Mouse (Mus musculus): Measurements from ENCODE around the gene Nyap1.
"Not testable (repeated sequence)": the region's sequence is repeated elsewhere in the genome, so short reads cannot be mapped to it uniquely, and the experiment has no call there.

Nyap1 gene

GRCm38 (mm10) chr5:137742836-137743235, 1.4 kb upstream of the Nyap1 start:
- no peak for DNase-seq

- DNase-seq, result no peak
These were observed 641 bp upstream of the Nyap1 start for GRCm38 (mm10) chr5:137742048-137742447.

GRCm38 (mm10) chr5:137740506-137740905, 901 bp downstream of the Nyap1 start:
- no peak for DNase-seq

- DNase-seq, result no peak
These were observed 1.9 kb downstream of the Nyap1 start for GRCm38 (mm10) chr5:137739471-137739870.

GRCm38 (mm10) chr5:137738516-137738915, 2.9 kb downstream of the Nyap1 start:
- DNase-seq, result no peak

- no peak for DNase-seq
These were observed 3.9 kb downstream of the Nyap1 start for GRCm38 (mm10) chr5:137737400-137737940.

- no peak for DNase-seq
These were observed 6.9 kb downstream of the Nyap1 start for GRCm38 (mm10) chr5:137734289-137735061.

GRCm38 (mm10) chr5:137733638-137734288, 7.6 kb downstream of the Nyap1 start:
- DNase-seq, result no peak

GRCm38 (mm10) chr5:137726767-137727166, 14.6 kb downstream of the Nyap1 start:
- DNase-seq, result no peak

- DNase-seq, result no peak
These were observed 17.6 kb downstream of the Nyap1 start for GRCm38 (mm10) chr5:137723840-137724239.

GRCm38 (mm10) chr5:137720558-137721164, 20.7 kb downstream of the Nyap1 start:
- DNase-seq, result not testable (repeated sequence)

GRCm38 (mm10) chr5:137719088-137719487, 22.3 kb downstream of the Nyap1 start:
- DNase-seq, result no peak

GRCm38 (mm10) chr5:137718020-137718790, 23.2 kb downstream of the Nyap1 start:
- no peak for DNase-seq

GRCm38 (mm10) chr5:137715685-137716084, 25.7 kb downstream of the Nyap1 start:
- no peak for DNase-seq

GRCm38 (mm10) chr5:137713454-137713853, 28.0 kb downstream of the Nyap1 start:
- DNase-seq, result no peak

- peak; percentile 50 for DNase-seq
These were observed 34.3 kb downstream of the Nyap1 start for GRCm38 (mm10) chr5:137706913-137707633.

GRCm38 (mm10) chr5:137705242-137705641, 36.2 kb downstream of the Nyap1 start:
- DNase-seq, result no peak

GRCm38 (mm10) chr5:137699850-137700249, 41.6 kb downstream of the Nyap1 start:
- no peak for DNase-seq

- DNase-seq, result no peak
These were observed 42.3 kb downstream of the Nyap1 start for GRCm38 (mm10) chr5:137699080-137699479.

GRCm38 (mm10) chr5:137695930-137696329, 45.5 kb downstream of the Nyap1 start:
- no peak for DNase-seq

- no peak for DNase-seq
These were observed 46.6 kb downstream of the Nyap1 start for GRCm38 (mm10) chr5:137694796-137695195.

- no peak for DNase-seq
These were observed 49.5 kb downstream of the Nyap1 start for GRCm38 (mm10) chr5:137691881-137692280.
